Mouse (Mus musculus): ENCODE data around the gene Tmem128. TPM values are rescaled to one million over a fixed set of nuclear protein-coding genes. Genes with fewer than 3 reads are reported as not detected.

The Tmem128 gene
- total and polyA plus RNA-seq, 3 experiments: 55.9 to 78.9 TPM; not detected in 1

DNA sequence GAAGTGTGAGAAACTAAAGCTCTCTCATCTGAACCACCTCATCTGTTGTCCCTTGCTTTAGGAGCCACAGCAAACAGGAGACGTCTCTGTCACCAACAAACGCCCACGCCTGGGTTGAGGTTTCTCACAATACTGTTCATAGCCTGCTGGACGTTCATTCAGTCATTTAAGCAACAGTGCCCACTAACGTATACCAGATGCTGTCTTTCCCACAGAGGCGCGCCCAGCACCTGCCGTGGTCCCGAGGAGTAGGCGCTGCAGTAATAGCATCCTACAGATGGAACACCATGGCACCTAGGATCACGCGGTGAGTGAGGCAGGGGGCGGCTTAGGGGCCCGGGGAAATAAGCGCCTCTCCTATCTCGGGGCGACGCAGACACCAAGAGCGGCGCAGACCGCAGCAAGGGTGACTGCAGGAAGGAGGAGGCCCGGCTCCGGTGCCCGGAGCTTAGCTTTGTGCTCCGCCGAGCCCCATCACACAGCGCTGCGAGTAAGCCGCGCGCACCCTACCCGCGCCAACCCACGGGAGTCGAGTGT lies 40.1 kb upstream of the Tmem128 start:
- TF ChIP-seq SIN3A (IDR thresholded peaks at IDR 0.05; ENCODE audit: low read length) (no peak), MEF2A (IDR thresholded peaks at IDR 0.05; ENCODE audit: extremely low read depth, insufficient replicate concordance, low read depth, low read length, poor library complexity, severe bottlenecking) (no peak), KAT2A (conservative IDR thresholded peaks at IDR 0.05; ENCODE audit: low read depth, low read length) (no peak), HCFC1 (IDR thresholded peaks at IDR 0.05; ENCODE audit: low read depth, low read length) (no peak), UBTF (IDR thresholded peaks at IDR 0.05; ENCODE audit: borderline replicate concordance, insufficient read depth, low read depth, low read length) (peak; percentile 10; the same call in 1 of the 2 replicates), TCF12 (IDR thresholded peaks at IDR 0.05; ENCODE audit: low read depth, low read length) (no peak), POLR2AphosphoS5 (IDR thresholded peaks at IDR 0.05; ENCODE audit: borderline replicate concordance, low read depth, low read length) (no peak)
- Histone ChIP-seq H3K36me3 (ENCODE audit: control insufficient read depth in 1 of 2, insufficient read depth in 2 of 2, low read length in 2 of 2) (peaks cover 15 to 21% of the 10 kb centered on the region in 2 experiments), H3K4me1 (ENCODE audit: control insufficient read depth in 1 of 2, insufficient read depth in 2 of 2, low read length in 2 of 2) (peaks cover 7 to 26% of the 10 kb centered on the region in 2 experiments), H3K27ac (ENCODE audit: control insufficient read depth, low read depth, low read length) (peak overlapping the region; percentile 35), H3K9me3 (replicated peaks; ENCODE audit: insufficient read depth, low read length) (no peaks in the 10 kb centered on the region), H3K27me3 (ENCODE audit: control insufficient read depth in 1 of 2, insufficient read depth in 2 of 2, low read length in 2 of 2) (no peaks in the 10 kb centered on the region), H3K9ac (ENCODE audit: control insufficient read depth, low read depth, low read length, poor library complexity, severe bottlenecking) (peak overlapping the region; percentile 87), H3K79me2 (ENCODE audit: control insufficient read depth, insufficient read depth, low read length, poor library complexity) (peaks cover 53% of the 10 kb centered on the region), H3K4me3 (ENCODE audit: control insufficient read depth in 1 of 2, insufficient read depth in 1 of 2, low read depth in 2 of 2, low read length in 2 of 2) (peak overlapping the region; percentile 70 to 79)
- no peak for DNase-seq (ENCODE audit: low read depth, low spot score)

DNA sequence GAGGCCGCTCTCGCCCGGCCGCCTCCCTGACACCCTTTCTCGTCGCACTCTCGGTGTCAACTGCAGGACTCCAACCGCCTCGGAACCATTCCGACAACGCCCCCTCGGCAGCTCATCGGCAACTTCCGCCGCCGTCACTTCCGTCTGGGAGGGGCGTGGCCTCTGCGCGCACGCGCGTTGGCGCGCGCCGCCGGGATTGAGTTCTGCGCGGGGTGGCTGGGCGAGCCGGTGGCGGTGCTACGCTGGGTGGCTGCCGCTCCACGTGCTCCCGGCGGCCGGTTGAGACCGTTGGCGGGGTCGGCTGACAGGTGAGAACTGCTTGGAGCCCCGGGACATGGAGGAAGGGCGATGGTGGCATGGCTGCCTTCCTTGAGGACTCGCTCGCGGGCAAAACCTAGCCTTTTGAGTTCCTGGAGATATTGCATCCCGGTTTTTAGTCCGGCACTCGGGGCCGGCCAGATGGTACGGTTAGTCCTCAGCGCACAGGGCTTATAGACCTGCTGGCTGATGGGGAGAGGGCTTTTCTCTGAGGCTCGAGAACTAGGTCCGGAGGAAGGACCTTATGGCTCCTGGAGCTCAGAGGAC lies 39.6 kb upstream of the Tmem128 start, which contains the start of the genes Zbtb49 and Lyar:
Zbtb49 (minus strand) TSS at position 130 of the 585 bp plus-strand sequence.
Lyar (plus strand) TSS at position 143 of the 585 bp plus-strand sequence.
- Histone ChIP-seq H3K4me3 (ENCODE audit: control insufficient read depth in 1 of 2, insufficient read depth in 1 of 2, low read depth in 2 of 2, low read length in 2 of 2) (peak within 1 kb of the TSS; percentile 70 to 79), H3K9me3 (replicated peaks; ENCODE audit: insufficient read depth, low read length) (no peaks in the 10 kb centered on the region), H3K27me3 (ENCODE audit: control insufficient read depth in 1 of 2, insufficient read depth in 2 of 2, low read length in 2 of 2) (no peaks in the 10 kb centered on the region), H3K4me1 (ENCODE audit: control insufficient read depth in 1 of 2, insufficient read depth in 2 of 2, low read length in 2 of 2) (peaks cover 7 to 26% of the 10 kb centered on the region in 2 experiments), H3K9ac (ENCODE audit: control insufficient read depth, low read depth, low read length, poor library complexity, severe bottlenecking) (peak within 1 kb of the TSS; percentile 87), H3K27ac (ENCODE audit: control insufficient read depth, low read depth, low read length) (peak within 1 kb of the TSS; percentile 35), H3K36me3 (ENCODE audit: control insufficient read depth in 1 of 2, insufficient read depth in 2 of 2, low read length in 2 of 2) (peaks cover 17 to 21% of the 10 kb centered on the region in 2 experiments), H3K79me2 (ENCODE audit: control insufficient read depth, insufficient read depth, low read length, poor library complexity) (peaks cover 54% of the 10 kb centered on the region)
- DNase-seq (ENCODE audit: low read depth, low spot score): peak; percentile 96
- TF ChIP-seq GATA1 (IDR thresholded peaks at IDR 0.05; ENCODE audit: low read depth, low read length) (no peak), MYB (IDR thresholded peaks at IDR 0.05; ENCODE audit: low read depth, low read length) (peak; percentile 83), ZNF384 (IDR thresholded peaks at IDR 0.05; ENCODE audit: low read depth, low read length) (no peak), CTCF (IDR thresholded peaks at IDR 0.05 in 2 of 3, conservative IDR thresholded peaks at IDR 0.05 in 1 of 3; ENCODE audit: control insufficient read depth in 1 of 3, insufficient read depth in 1 of 3, low read depth in 2 of 3, low read length in 3 of 3, poor library complexity in 1 of 3, severe bottlenecking in 1 of 3) (0 out of 6 replicates have a peak, but pooled peaks of 1 of the 3 experiments have one; percentile 9), TAL1 (IDR thresholded peaks at IDR 0.05; ENCODE audit: low read length) (no peak), RCOR1 (IDR thresholded peaks at IDR 0.05; ENCODE audit: low read depth, low read length) (0 out of 2 replicates have a peak, but pooled peaks have one; percentile 23), E2F4 (IDR thresholded peaks at IDR 0.05; ENCODE audit: borderline replicate concordance, low read depth, low read length) (no peak), HCFC1 (IDR thresholded peaks at IDR 0.05; ENCODE audit: low read depth, low read length) (peak; percentile 92), SMC3 (IDR thresholded peaks at IDR 0.05; ENCODE audit: low read depth, low read length) (no peak), USF2 (IDR thresholded peaks at IDR 0.05; ENCODE audit: borderline replicate concordance in 1 of 2, insufficient read depth in 1 of 2, low read depth in 1 of 2, low read length in 2 of 2) (no peak), SIN3A (IDR thresholded peaks at IDR 0.05; ENCODE audit: low read length) (peak; percentile 92), MXI1 (IDR thresholded peaks at IDR 0.05; ENCODE audit: low read depth, low read length) (peak; percentile 99), ZC3H11A (IDR thresholded peaks at IDR 0.05; ENCODE audit: low read depth, low read length) (no peak), ELF1 (IDR thresholded peaks at IDR 0.05; ENCODE audit: low read depth, low read length) (peak; percentile 84), POLR2A (IDR thresholded peaks at IDR 0.05; ENCODE audit: control insufficient read depth in 1 of 2, insufficient read depth in 1 of 2, low read depth in 1 of 2, low read length in 2 of 2, poor library complexity in 1 of 2) (peak; percentile 99), POLR2AphosphoS2 (IDR thresholded peaks at IDR 0.05; ENCODE audit: low read length) (peak; percentile 94), POLR2AphosphoS5 (IDR thresholded peaks at IDR 0.05; ENCODE audit: borderline replicate concordance, low read depth, low read length) (no peak), RAD21 (IDR thresholded peaks at IDR 0.05; ENCODE audit: low read depth, low read length) (no peak), MYC (IDR thresholded peaks at IDR 0.05; ENCODE audit: low read depth, low read length) (peak; percentile 95), NELFE (IDR thresholded peaks at IDR 0.05; ENCODE audit: low read depth, low read length) (peak; percentile 99), ZMIZ1 (IDR thresholded peaks at IDR 0.05; ENCODE audit: low read depth, low read length) (peak; percentile 97), MAZ (IDR thresholded peaks at IDR 0.05; ENCODE audit: low read depth, low read length) (peak; percentile 48; the same call in 1 of the 2 replicates), TBP (IDR thresholded peaks at IDR 0.05; ENCODE audit: low read depth, low read length) (peak; percentile 90), CHD1 (IDR thresholded peaks at IDR 0.05; ENCODE audit: low read depth, low read length) (no peak), MEF2A (IDR thresholded peaks at IDR 0.05; ENCODE audit: extremely low read depth, insufficient replicate concordance, low read depth, low read length, poor library complexity, severe bottlenecking) (no peak), MAFK (IDR thresholded peaks at IDR 0.05; ENCODE audit: borderline replicate concordance, low read depth, low read length) (no peak)

All from MEL (cell line).